Mouse (Mus musculus) spleen, adult 10 weeks (tissue): ENCODE measurements around the gene Kdm1a. TPM values are rescaled to one million over a fixed set of nuclear protein-coding genes. Genes with fewer than 3 reads are reported as not detected.

Source experiments
- polyA plus RNA-seq: library from polyadenylated mRNA; stranded (reverse); fragments of 350-450 nt; fragmentation: Illumina TruSeq; extraction: RNeasy Lipid Tissue Mini Kit (QIAGEN cat#74804); gene quantifications from one replicate; pipeline ENCODE4 v1.2.3, GENCODE M21; 2015; ENCODE audit warnings: low replicate concordance; ENCODE audit not compliant: insufficient read depth

The Kdm1a gene
- 73.2 TPM for polyA plus RNA-seq

GRCm38 (mm10) chr4:136602568-136602967 lies at the start of gene Kdm1a:
TSS of gene Kdm1a (minus strand) at chr4:136602723.

GRCm38 (mm10) chr4:136622388-136622787 lies 19.9 kb upstream of the Kdm1a start, which contains the start of gene Lactbl1:
TSS of gene Lactbl1 (plus strand) at chr4:136622621.

GRCm38 (mm10) chr4:136610387-136610856 lies 7.9 kb upstream of the Kdm1a start, which contains the start of gene Tex46:
TSS of gene Tex46 (plus strand) at chr4:136610437.

Other genes starting within 250 kb of the Kdm1a start
- gene Htr1d, start 179.2 kb downstream of the Kdm1a start, polyA plus RNA-seq = not detected
- 0.80 TPM for gene 6030445D17Rik, start 140.5 kb downstream of the Kdm1a start, polyA plus RNA-seq
- gene Luzp1, start 133.0 kb downstream of the Kdm1a start, polyA plus RNA-seq = 12.1 TPM
- not detected for gene Tex46, start 7.7 kb upstream of the Kdm1a start, polyA plus RNA-seq
- 0.10 TPM for gene Lactbl1, start 19.9 kb upstream of the Kdm1a start, polyA plus RNA-seq
- 2.0 TPM for gene Ephb2, start 233.3 kb upstream of the Kdm1a start, polyA plus RNA-seq